Mouse (Mus musculus) forebrain, embryonic 14.5 days (tissue): ENCODE results near the gene Cela3a. TPM values are rescaled to one million over a fixed set of nuclear protein-coding genes. Genes with fewer than 3 reads are reported as not detected.
A peak's percentile ranks its signal among the peaks of the same experiment; 100 is the strongest.

Experiments
- ATAC-seq: fragments of 200-750 bp; cut with Nextera tagmentation; 2 replicates; pipeline ENCODE4 v1.8.0; 2017; ENCODE audit warnings: mild to moderate bottlenecking, moderate library complexity
- DNase-seq: peaks from one replicate; pipeline ENCODE4 v3.0.0-alpha.2; 2015; ENCODE audit warnings: low spot score
- H3K27ac ChIP-seq: fragments of 300-500 bp; sonication (generic); 2 replicates; pipeline ENCODE4 v1.5.1; 2014; ENCODE audit warnings: low read depth, mild to moderate bottlenecking, control low read depth, low read length, moderate library complexity
- H3K27me3 ChIP-seq: fragments of 300-500 bp; sonication (generic); replicated peaks from 2 replicates; pipeline ENCODE4 v1.6.1; 2014; ENCODE audit warnings: low read length, control low read depth, mixed read lengths; ENCODE audit not compliant: control insufficient read depth, insufficient read depth
- H3K36me3 ChIP-seq: fragments of 300-500 bp; sonication (generic); 2 replicates; pipeline ENCODE4 v1.6.1; 2014; ENCODE audit warnings: low read length, control low read depth; ENCODE audit not compliant: control insufficient read depth, insufficient read depth
- H3K4me1 ChIP-seq: fragments of 300-500 bp; sonication (generic); 2 replicates; pipeline ENCODE4 v1.6.1; 2014; ENCODE audit warnings: antibody characterized with exemption, low read length, control low read depth; ENCODE audit not compliant: control insufficient read depth, insufficient read depth
- H3K4me2 ChIP-seq: fragments of 300-500 bp; sonication (generic); 2 replicates; pipeline ENCODE4 v1.6.1; 2014; ENCODE audit warnings: mild to moderate bottlenecking, control low read depth, low read length
- H3K4me3 ChIP-seq: fragments of 300-500 bp; sonication (generic); 2 replicates; pipeline ENCODE4 v1.5.1; 2014; ENCODE audit warnings: low read depth, low read length, control low read depth
- H3K9ac ChIP-seq: fragments of 300-500 bp; sonication (generic); 2 replicates; pipeline ENCODE4 v1.6.1; 2014; ENCODE audit warnings: mild to moderate bottlenecking, low read length, control low read depth, moderate library complexity
- H3K9me3 ChIP-seq: fragments of 300-500 bp; sonication (generic); replicated peaks from 2 replicates; pipeline ENCODE4 v1.6.1; 2016; ENCODE audit warnings: low read length, control low read depth, mixed read lengths; ENCODE audit not compliant: control insufficient read depth
- WGBS: fragments of 180-500 bp; shearing (Covaris S2); extraction: QIAGEN DNeasy Blood & Tissue Kit; methylation state at CpG from one replicate; pipeline ENCODE4 v1.1.7; 2014; 5-methylcytosine and 5-hydroxymethylcytosine counted together
- polyA plus RNA-seq: library from polyadenylated mRNA; unstranded; fragments of >200 nt; fragmentation: Nextera tagmentation; extraction: Ambion mirVana; gene quantifications from 2 replicates; pipeline ENCODE4 v1.2.1, GENCODE M21; 2014

Cela3a gene
- polyA plus RNA-seq, 1 experiment from 2014 or later: not detected

DNA sequence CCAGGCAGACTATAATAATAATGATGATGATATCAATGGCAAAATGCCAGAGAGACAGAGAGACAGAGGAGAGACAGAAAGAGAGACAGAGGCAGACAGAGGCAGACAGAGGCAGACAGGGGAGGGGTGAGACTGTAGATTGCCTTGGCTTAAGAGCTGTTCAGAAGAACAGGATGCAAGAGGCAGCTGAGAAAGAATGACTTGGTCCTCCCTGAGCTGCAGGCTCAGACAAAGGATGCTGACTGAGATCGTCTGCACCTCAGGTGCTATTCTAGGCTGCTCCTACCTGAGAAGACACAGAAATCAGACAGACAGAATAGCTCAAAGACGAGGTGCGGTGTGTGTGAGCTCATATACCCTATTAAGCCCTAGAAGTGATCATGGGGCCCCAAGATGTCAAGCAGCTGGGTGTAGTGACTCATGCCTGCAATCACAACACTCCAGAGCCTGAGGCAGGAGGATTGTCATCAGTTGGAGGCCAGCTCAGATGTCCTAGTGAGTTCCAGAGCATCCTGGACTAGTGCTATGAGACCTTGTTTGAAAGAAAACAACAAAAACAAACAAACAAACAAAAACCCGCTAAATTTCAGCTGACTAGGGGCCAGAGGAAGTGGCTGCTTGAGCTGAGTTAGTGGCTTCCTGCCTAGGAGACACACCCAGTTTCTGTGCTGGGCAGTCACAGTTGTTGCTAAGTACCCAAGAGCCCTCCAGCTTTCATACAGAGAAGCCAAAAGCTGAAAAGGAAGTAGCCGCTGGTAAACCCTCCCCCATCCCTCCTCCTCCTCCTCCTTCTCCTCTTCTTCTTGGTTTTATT is 42.1 kb downstream of the Cela3a start:
- no peaks in the 10 kb centered on the region for H3K27me3 ChIP-seq
- H3K9ac ChIP-seq: no peak overlapping the region
- no peaks in the 10 kb centered on the region for H3K4me1 ChIP-seq
- WGBS: 46% methylated on average over 5 of the region's 5 CpGs
- no peak overlapping the region for H3K27ac ChIP-seq
- H3K36me3 ChIP-seq: no peaks in the 10 kb centered on the region
- DNase-seq (no peak), ATAC-seq (no peak)
- no peaks in the 10 kb centered on the region for H3K9me3 ChIP-seq
- no peak overlapping the region for H3K4me3 ChIP-seq
- no peak overlapping the region for H3K4me2 ChIP-seq

DNA sequence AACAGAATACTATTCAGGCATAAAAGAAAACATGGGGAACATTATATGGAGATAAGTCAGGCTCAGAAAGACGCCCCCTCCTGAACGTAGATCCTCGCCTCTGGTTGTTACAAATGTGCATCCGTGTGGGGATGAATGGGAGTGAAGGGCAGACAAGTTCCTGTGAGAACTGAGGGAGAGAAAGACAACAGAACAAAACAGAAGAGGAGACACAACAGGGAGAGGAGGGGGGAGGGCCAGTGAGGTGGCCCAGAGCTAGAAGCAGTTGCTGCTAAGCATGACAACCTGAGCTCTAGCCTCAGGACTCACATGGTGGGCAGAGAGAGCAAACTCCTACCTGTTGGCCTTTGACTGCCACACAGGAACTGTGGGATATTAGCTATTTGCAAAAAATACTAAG is 43.5 kb downstream of the Cela3a start:
- WGBS: 86% methylated on average over 4 of the region's 4 CpGs
- no peak overlapping the region for H3K9ac ChIP-seq
- DNase-seq (no peak), ATAC-seq (no peak)
- H3K4me3 ChIP-seq: no peak overlapping the region
- H3K9me3 ChIP-seq: no peaks in the 10 kb centered on the region
- H3K27ac ChIP-seq: no peak overlapping the region
- H3K4me1 ChIP-seq: no peaks in the 10 kb centered on the region
- no peaks in the 10 kb centered on the region for H3K27me3 ChIP-seq
- no peaks in the 10 kb centered on the region for H3K36me3 ChIP-seq
- H3K4me2 ChIP-seq: no peak overlapping the region

DNA sequence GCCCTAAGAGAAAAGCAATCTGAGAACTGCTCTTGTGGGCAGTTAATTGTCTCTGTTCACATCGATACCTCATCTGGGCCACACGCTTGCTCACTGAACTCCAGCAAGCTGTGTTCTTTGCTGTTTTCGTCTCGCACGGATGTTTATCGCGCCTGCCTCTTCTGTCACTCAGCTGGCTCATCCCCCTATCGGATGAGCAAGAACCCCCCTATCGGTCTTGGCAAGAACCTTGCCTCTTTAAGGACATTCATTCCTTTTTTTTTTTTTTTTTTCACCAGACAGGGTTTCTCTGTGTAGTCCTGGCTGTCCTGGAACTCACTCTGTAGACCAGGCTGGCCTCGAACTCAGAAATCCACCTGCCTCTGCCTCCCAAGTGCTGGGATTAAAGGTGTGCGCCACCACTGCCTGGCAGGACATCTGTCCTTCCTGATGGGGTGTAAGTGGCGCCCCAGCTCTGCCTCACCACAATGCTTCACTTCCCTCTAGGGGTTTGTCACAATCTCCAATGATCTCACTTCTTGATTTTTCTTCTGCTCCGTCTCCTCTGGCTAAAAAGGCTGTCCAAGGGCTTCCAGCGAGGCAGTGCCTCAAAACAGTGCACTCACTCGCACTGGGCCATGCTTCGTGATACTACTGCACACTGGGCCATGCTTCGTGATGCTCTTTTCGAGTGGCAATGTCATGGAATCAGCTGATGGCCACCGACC is 44.1 kb downstream of the Cela3a start:
- no peak overlapping the region for H3K27ac ChIP-seq
- WGBS: 86% methylated on average over 19 of the region's 19 CpGs

DNA sequence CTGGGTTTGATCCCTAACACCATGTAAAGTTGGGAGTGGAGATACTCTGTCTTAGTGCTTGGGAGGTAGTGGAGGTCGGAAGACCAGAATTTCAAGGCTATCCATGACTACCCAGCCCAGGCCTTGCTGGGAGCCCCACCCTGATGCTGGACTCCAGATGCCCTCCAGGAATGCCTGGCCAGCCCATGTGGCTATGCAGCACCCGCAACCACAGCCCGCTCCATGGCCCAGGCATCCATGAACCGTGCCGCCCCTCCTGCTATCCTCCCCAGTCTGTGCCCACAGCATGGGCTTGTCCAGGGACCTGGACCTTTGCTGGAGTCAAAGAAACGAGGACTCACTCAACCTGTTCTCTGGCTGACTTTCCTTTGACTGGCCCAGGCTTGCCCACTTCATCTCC is 44.8 kb downstream of the Cela3a start:
- no peak overlapping the region for H3K9ac ChIP-seq
- ATAC-seq: no peak
- 89% methylated on average over 6 of the region's 6 CpGs for WGBS
- no peaks in the 10 kb centered on the region for H3K36me3 ChIP-seq
- no peaks in the 10 kb centered on the region for H3K4me1 ChIP-seq
- H3K27ac ChIP-seq: no peak overlapping the region
- no peak overlapping the region for H3K4me2 ChIP-seq
- no peak overlapping the region for H3K4me3 ChIP-seq
- no peaks in the 10 kb centered on the region for H3K27me3 ChIP-seq
- no peaks in the 10 kb centered on the region for H3K9me3 ChIP-seq
- no peak for DNase-seq

More for the DNA sequence above, 44.1 kb downstream of the Cela3a start:
- Histone ChIP-seq H3K4me2 (no peak overlapping the region), H3K36me3 (no peaks in the 10 kb centered on the region), H3K27me3 (no peaks in the 10 kb centered on the region), H3K4me1 (no peaks in the 10 kb centered on the region), H3K4me3 (no peak overlapping the region), H3K9ac (no peak overlapping the region), H3K9me3 (no peaks in the 10 kb centered on the region)
- DNase-seq (no peak), ATAC-seq (no peak)

DNA sequence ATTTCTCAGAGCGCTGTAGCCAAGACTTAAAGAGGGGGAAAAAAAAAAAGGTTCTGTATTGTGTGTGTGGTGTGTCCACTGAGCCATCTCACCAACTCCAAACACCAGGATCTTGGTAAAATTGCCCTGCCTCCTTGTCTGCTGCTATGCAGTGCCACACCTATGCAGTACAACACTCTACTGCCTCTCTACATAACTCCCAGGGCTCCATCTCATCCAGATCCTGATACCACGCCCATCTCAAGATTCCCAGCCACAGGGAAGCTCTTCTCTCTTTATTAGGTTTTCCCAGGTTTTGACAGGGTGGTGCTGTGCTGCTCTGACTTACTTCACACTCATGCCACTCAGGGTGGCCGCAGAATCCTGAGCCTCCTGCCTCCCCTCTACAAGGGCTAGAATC is 48.6 kb downstream of the Cela3a start:
- no peak overlapping the region for H3K27ac ChIP-seq

DNA sequence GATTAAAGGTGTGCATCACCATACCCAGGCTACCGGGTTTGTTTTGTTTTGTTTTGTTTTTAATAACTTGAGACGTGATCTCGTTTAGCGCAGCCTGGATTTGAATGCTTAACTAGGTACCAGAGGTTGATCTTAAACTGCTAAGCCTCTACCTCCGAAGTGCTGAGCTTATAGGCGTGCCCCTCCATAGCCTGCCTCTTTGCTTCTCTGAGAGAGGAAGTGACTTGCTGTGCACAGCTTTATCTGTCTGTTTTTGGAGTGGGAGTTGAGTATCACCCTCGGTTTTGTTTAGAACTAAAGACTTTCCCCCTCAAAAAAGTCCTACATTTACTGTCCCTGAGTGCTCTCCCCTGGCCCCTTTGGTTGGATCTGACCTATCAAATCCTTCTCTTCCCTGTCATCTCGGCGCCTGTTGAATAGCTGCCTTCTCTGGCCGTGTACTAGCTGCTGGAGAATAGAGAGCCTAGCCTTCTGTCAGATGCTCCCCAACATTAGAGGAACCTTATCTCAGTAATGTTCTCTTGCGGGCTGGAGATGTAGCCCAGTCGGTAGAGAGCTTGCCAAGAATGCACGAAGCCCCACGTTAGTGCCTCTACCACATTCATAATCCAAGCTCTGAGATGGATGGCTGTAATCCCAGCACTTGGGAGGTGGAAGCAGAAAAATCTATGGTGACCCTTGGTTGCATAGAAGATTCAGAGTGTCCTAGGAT is 51.1 kb downstream of the Cela3a start:
- no peak for ATAC-seq
- H3K4me3 ChIP-seq: no peak overlapping the region
- no peaks in the 10 kb centered on the region for H3K36me3 ChIP-seq
- H3K9ac ChIP-seq: no peak overlapping the region
- no peak overlapping the region for H3K27ac ChIP-seq
- 61% methylated on average over 14 of the region's 14 CpGs for WGBS
- H3K4me1 ChIP-seq: peaks cover 15% of the 10 kb centered on the region
- H3K4me2 ChIP-seq: no peak overlapping the region
- no peaks in the 10 kb centered on the region for H3K9me3 ChIP-seq
- DNase-seq: no peak
- no peaks in the 10 kb centered on the region for H3K27me3 ChIP-seq

More for the DNA sequence above, 48.6 kb downstream of the Cela3a start:
- ATAC-seq: no peak
- no peak for DNase-seq
- H3K36me3 ChIP-seq: no peaks in the 10 kb centered on the region
- H3K9me3 ChIP-seq: no peaks in the 10 kb centered on the region
- H3K4me3 ChIP-seq: no peak overlapping the region
- WGBS: 72% methylated on average over 3 of the region's 3 CpGs
- no peaks in the 10 kb centered on the region for H3K27me3 ChIP-seq
- H3K4me2 ChIP-seq: no peak overlapping the region
- no peak overlapping the region for H3K9ac ChIP-seq
- peaks cover under 1% of the 10 kb centered on the region for H3K4me1 ChIP-seq

DNA sequence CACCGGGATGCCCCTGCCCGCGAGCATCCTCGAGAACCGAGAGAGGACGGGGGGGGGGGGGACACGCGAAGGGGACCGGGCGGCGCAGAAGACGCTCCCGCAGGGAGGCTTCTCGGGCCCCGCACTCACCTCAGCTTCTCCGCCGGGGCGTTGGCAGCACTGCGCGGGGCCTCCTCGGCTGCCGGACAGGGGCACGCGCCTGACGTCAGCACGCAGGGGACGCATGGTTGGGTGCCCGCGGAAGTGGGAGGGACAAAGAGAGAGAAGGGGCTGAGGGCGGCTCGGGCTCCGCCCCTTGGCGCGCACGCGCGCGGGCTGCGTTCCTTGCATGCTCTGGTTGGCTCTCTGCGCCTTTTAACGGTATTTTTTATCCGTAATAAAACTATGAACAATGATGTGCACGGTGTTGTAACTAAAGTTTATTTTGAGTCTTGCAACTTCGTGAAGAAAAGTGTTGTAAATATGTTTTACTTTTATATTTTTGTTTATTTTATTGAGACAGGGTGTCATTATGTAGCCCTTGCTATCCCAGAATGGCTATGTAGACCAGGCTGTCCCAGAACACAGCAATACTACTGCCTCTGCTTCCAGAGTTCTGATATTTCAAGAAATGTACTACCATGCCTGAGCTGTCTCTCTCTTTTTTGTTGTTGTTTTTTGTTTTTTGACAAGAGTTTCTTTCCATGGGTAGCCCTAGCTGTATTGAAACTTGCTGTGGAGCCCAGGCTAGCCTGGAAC is 51.9 kb downstream of the Cela3a start, which contains the start of gene Cdc42:
Gene Cdc42 (minus strand): TSS at position 204 of the 738 bp plus-strand sequence.
- Histone ChIP-seq H3K36me3 (no peaks in the 10 kb centered on the region), H3K4me2 (peak within 1 kb of the TSS; percentile 61), H3K9me3 (no peaks in the 10 kb centered on the region), H3K9ac (peak within 1 kb of the TSS; percentile 99), H3K27ac (peak within 1 kb of the TSS; percentile 96), H3K4me3 (peak within 1 kb of the TSS; percentile 99), H3K27me3 (no peaks in the 10 kb centered on the region), H3K4me1 (peaks cover 15% of the 10 kb centered on the region)
- DNase-seq: peak; percentile 98
- peak; percentile 98 for ATAC-seq
- WGBS: under 1% methylated on average over 36 of the region's 44 CpGs

DNA sequence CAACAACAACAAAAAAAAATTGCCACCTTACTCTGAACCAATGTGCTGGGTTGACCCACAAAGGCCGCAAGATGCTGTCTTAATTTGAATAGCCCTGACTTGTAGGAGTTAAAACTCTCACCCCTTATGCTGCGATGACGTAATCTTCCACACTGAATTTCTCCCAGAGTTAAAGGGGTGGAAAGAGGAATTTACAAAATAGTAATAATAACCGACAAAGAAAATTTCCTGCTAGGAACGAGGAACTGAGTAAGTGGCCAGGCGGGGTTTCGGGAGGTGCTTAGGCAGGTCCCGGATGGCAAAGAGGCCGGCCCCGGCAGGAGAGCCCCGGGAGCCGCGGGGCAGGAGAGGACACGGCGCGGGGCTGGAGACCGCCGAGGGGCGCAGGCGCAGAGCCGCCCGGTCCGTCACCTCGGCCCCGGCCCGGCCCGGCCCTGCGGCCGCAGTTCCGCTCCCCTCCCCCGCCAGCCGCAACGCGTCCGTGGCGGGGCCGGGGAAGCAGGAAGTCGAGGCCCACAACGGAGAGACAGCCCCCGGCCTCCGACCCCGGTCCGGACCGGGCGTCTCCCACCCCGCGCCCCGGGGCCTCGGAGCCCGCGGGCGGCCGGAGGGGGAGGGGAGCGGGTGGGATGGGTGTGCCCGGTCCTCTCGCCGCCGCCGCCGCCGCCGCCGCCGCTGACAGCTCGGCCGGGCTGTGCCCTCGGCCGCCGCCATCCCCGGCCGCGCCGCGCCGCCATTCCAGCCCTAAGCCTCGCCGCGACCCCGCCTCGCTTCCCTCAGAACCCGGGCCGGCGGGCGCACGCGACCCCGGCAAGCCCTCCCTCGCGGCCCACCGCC is 52.7 kb downstream of the Cela3a start:
- no peaks in the 10 kb centered on the region for H3K9me3 ChIP-seq
- peak overlapping the region; percentile 99 for H3K4me3 ChIP-seq
- peak overlapping the region; percentile 99 for H3K9ac ChIP-seq
- DNase-seq (peak; percentile 76), ATAC-seq (peak; percentile 70)
- WGBS: under 1% methylated on average over 37 of the region's 90 CpGs
- peak overlapping the region; percentile 61 for H3K4me2 ChIP-seq
- peak overlapping the region; percentile 96 for H3K27ac ChIP-seq
- H3K36me3 ChIP-seq: no peaks in the 10 kb centered on the region
- peaks cover 15% of the 10 kb centered on the region for H3K4me1 ChIP-seq
- H3K27me3 ChIP-seq: no peaks in the 10 kb centered on the region
